Mouse (Mus musculus) heart, postnatal 0 days (tissue): ENCODE measurements around the gene Vil1.

Experiments used
- CTCF ChIP-seq: IDR thresholded peaks from 2 replicates; pipeline ENCODE4 v1.5.1; 2016; ENCODE audit warnings: antibody characterized with exemption, control low read depth, low read depth
- EP300 ChIP-seq: IDR thresholded peaks from 2 replicates; pipeline ENCODE4 v1.6.1; 2016; ENCODE audit warnings: antibody characterized with exemption, low read depth

DNA sequence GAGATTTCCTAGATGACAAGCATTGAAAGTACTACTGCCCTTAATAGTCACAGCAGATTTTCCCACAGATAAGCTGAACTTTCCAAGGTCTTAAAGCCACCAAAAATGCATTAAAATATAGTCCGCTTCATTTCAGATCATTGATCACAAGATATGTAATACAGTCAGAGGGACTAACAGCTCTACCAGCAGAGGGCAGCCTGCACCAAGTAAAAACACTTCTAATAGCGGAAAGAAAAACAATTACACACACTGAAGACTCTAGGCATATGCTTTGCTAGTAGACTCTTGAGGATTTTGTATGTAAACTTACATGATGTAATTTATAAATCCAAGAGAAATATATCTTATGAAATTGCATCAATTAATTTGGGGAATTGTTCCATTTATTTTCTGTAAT is 51.1 kb downstream of the Vil1 start:
- no peak for TF ChIP-seq EP300
- peak; percentile 51 for TF ChIP-seq CTCF
